Mouse (Mus musculus) E14TG2a.4 (cell line): ENCODE data around the gene Heyl.

Source experiments
- CTCF ChIP-seq: conservative IDR thresholded peaks from 2 replicates; pipeline ENCODE4 v1.5.1; 2014; ENCODE audit warnings: low read length
- NANOG ChIP-seq: IDR thresholded peaks from 2 replicates; pipeline ENCODE4 v1.6.1; 2014; ENCODE audit warnings: borderline replicate concordance, low read length, mixed read lengths
- POU5F1 ChIP-seq: IDR thresholded peaks from 2 replicates; pipeline ENCODE4 v1.6.1; 2014; ENCODE audit warnings: low read length, borderline replicate concordance

DNA sequence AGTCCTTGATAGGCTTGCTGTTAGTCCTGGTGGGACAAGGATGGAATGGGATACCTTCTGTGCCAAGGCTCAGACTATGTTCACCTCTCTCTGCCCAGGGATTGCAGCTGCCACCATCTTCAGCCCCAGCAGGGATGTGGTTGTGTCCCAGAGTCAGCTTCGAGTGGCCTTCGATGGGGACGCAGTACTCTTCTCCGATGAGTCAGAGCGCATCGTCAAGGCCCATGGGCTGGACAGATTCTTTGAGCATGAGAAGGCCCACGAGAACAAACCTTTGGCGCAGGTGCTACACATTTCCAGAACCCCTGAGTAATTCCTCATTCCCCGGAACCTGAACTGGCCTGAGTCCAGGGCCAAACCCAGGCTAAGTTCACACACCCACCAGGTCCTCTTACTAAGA is 19.4 kb upstream of the Heyl start:
- no peak for TF ChIP-seq CTCF
- TF ChIP-seq POU5F1: no peak
- TF ChIP-seq NANOG: no peak
